Mouse (Mus musculus) neutrophil, adult 5-6 weeks (primary cell): Measurements from ENCODE around the gene Abcb8. TPM values are rescaled to one million over a fixed set of nuclear protein-coding genes. Genes with fewer than 3 reads are reported as not detected.

Experiments used
- ATAC-seq: fragments of 151-379, 151-347 bp; 2 replicates; pipeline ENCODE4 v1.8.0; 2017; ENCODE audit warnings: mild to moderate bottlenecking, moderate TSS enrichment; ENCODE audit not compliant: insufficient number of reproducible peaks, poor library complexity, low FRiP score, severe bottlenecking; ENCODE audit errors: extremely low read depth
- total RNA-seq: library from RNA; stranded (forward); fragments of 200-1000 nt; gene quantifications from 2 replicates; pipeline ENCODE4 v1.2.3, GENCODE M21; 2017

The Abcb8 gene
- total RNA-seq, 1 experiment from 2014 or later = 5.0 TPM

DNA sequence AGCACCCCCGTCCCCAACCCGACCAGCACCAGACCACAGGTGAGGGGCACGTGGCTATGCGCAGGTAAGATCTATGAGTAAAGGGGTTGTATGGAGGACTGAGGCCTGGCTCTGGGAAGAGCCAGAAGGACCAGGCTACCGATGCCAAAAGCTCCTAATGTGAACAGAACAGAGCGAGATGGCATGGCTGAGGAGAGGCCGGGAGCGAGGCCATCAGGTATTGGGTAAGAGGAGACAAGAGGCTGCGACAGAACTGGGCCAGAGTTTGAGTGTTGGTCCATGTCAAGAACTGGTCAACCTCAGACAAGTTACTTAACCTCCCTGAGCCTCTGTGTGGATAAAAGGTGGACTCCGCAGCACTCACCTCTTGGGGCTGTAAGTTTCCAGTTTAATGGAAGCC is 28.5 kb upstream of the Abcb8 start:
- no peak for ATAC-seq

DNA sequence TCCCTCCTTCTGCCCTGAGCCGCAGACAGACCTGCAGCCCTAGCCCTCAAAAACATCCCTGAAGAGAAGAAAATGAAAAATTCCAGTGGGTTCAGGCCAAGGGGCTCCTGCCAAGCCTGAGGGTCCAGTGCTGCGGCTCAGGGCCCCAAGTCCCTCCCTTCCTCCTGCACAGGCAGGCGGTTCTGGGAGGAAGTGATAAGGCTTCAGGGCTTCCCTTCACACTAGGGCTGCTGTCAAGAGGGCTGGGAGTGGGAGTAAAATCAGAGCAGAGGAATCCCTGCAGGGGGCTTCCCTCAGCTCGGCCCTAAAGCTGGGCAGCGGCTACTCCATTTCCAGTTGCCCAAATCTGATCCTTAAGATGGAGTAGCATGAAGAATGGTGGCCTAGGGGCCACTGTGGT is 27.9 kb upstream of the Abcb8 start:
- ATAC-seq = no peak

DNA sequence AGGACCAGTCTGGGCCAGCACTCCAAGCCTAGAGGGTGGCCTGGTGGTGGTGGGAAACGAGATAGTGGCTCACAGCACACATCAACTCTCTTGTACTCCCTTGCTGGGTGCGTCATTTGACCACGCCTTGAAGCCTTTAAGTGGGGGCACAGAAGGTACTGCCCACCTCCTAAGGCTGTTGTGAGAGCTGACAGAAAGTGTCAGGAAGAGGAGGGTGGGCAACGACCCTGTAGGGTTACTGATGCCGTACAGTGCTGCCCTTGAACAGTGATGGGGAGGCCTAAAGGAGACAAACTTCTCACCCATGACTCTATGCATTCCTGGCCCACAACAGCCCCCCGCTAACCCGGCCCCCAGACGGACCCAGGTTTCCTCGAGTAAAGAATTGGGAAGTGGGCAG is 27.0 kb upstream of the Abcb8 start:
- no peak for ATAC-seq

DNA sequence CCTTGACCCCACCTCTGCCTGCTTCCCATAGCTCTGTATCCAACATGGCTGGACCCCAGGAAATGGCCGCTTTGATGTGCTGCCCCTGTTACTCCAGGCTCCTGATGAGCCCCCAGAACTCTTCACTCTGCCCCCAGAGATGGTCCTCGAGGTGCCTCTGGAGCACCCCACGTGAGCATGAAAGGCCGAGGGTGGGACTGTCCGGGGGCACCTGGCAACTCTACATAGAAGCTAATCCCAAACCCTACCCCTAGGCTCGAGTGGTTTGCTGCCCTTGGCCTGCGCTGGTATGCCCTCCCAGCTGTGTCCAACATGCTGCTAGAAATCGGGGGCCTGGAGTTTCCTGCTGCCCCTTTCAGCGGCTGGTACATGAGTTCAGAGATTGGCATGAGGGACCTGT is 23.7 kb upstream of the Abcb8 start:
- no peak for ATAC-seq

- no peak for ATAC-seq
Observed at GRCm38 (mm10) chr5:24373807-24374206, 19.7 kb upstream of the Abcb8 start.

DNA sequence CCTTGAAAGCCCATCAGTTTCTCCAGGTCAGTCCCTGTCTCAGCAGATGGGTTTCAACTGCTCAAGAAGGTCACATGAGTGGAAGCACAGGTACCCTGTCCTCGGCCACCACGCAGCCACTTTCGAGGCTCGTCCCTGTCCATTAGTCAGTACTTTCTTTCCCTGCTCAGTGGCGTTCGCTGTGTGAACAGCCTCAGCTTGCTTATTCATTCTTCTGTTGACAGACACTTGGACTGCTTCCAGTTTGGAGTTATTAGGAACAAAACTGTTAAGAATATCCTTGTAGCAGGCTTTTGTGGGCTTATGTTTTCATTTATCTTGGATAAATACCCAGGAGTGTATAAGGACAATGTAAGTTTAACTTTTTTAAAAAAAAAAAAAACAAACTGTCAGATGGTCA is 19.2 kb upstream of the Abcb8 start:
- no peak for ATAC-seq

- ATAC-seq = no peak
Observed at GRCm38 (mm10) chr5:24374666-24375328, 18.7 kb upstream of the Abcb8 start.

GRCm38 (mm10) chr5:24378700-24379099 is 14.8 kb upstream of the Abcb8 start:
- ATAC-seq = no peak

DNA sequence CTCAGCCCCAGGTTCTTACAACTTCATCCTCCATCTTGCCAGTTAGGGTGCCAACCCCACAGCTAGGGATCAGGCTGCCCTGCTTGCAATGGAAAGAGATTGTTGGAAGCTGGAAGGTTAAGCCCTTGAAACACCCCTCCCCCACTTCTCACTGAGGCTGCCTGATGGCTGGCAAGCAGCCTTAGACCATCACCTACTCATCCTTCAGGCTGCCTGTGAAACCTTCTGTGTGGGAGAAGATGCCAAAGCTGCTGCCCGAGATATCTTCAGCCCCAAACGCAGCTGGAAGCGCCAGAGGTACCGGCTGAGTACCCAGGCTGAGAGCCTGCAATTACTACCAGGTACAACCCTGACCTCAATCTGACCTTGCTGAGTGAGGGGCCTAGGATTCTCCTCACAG is 14.0 kb upstream of the Abcb8 start:
- ATAC-seq = no peak

- ATAC-seq = no peak
Observed at GRCm38 (mm10) chr5:24380499-24380898, 13.0 kb upstream of the Abcb8 start.

DNA sequence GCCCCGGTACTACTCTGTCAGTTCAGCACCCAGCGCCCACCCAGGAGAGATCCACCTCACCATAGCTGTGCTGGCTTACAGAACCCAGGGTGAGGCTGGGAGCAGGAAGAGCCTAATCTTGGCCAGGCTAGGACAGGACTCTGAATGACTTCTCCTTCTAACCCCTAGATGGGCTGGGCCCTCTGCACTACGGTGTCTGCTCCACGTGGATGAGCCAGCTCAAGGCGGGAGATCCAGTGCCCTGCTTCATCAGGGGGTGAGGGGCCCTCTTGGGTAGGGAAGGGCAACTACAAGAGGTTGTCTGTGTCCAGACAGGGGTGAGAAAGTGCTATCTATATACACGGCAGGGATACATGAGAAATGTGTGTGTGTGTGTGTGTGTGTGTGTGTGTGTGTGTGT is 12.0 kb upstream of the Abcb8 start:
- ATAC-seq = no peak

DNA sequence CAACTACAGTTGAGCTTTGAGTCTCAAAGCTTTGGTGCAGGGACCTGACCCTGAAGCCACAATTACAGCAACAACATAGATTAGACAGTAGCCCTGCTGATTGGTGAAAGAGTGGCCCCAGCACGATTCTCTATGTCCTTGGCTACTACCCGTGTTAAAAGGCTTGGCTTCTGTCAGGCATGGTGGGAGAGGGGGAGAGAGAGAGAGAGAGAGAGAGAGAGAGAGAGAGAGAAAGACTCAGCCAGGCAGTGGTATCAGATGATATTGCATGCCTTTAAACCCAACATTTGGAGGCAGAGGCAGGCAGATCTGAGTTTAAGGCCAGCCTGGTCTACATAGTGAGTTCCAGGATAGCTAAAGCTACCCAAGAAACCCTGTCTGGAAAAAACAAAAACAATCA is 11.5 kb upstream of the Abcb8 start:
- ATAC-seq = no peak

- ATAC-seq = peak; percentile 84
Observed at GRCm38 (mm10) chr5:24383026-24383859, 10.2 kb upstream of the Abcb8 start.

DNA sequence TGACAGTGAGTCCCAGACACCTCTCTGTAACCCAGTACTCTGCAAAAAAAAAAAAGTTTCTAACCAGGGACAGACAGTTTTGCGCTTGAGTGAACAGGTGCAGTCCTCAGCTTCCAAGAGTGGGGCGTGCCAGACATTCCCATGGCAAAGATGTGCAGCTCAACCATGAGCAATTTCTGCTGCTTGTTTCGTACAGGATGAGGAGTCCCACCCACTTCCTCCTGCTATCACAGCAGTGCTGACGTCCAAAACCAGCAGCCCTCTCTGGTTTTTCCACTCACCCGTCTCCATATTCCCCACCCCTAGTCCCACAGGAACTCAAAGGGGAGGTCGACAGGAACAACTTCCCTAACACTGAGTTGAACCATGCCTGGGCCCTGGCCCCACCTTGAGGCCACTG is 9.1 kb upstream of the Abcb8 start:
- ATAC-seq = no peak

DNA sequence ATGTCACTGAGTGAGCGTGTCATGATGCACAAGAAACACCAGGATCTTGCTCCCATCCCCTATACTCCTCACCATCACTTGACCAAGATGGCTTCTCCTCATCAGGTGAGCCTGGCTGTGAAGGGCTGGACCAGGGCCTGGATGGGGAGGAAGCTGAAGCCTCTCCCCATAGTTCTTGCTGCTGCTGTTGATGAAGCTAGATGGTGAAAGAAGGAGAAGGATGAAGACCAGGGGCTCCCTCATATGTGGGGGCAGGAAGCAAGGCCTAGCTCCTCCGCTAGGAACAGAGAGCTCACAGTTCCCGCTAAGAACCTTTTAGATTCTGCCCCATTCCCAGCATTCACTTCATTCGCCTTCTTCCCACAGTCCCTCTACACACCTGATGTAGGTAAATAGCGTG is 8.1 kb upstream of the Abcb8 start:
- ATAC-seq = no peak

DNA sequence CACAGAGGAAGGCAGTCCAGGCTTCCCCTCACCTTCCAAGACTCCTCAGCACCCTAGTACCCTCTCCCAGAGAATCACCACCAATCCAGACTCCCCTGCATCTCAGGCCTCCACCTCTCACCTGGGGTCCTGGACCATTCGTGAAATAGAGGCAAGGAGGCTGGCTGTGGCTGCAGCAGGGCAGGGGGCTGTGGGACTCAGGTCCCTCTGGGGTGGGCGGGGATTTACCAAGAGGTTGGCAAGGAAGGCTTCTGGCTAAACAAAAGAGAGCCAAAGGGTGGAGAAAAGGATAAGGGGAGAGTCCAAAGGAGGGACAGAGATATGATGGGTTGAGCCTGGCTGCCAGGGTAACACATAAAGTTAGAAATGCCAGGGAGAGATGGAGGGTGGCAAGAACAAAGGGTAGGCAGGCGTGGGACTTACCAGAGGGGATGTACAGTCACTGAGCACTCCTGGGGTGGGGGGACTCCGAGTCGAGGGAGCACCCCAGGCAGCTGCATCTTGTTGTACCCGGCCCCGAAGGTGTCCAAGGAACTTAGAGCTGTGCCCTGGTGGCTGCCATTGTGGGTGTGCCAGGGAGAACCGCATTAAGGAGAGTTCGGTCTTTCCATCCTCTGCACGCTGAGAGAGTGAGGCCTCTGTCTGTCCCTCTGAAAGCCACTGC is 7.4 kb upstream of the Abcb8 start:
- ATAC-seq = no peak

- no peak for ATAC-seq
Observed at GRCm38 (mm10) chr5:24387264-24388241, 5.9 kb upstream of the Abcb8 start.

GRCm38 (mm10) chr5:24388246-24388915 is 5.1 kb upstream of the Abcb8 start:
- no peak for ATAC-seq
